ENCODE assay signal across 8 mouse cellular contexts in the genomic region with DNA sequence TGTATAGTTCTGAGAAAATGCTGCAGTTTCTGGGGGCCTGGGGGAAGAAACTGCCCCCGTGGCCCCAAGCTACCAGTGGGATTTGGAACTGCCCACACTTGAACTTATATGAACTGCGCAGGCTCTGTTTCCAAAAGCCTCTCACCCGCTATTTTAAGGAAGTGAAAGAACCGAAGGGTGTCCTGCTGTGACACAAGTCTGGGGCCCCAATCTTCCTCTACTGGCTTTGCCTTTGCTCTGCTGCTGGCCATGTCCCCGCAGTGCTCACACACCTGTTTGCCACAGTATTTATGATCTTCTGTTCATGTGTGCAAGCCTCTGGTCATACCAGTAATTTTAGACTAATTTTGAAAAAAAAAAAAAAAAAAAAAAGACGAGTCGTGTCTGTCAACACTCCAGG. TPM values are rescaled to one million over a fixed set of nuclear protein-coding genes. Genes with fewer than 3 reads are reported as not detected.
DNase-seq lines count a peak whose midpoint lies in the region; ATAC-seq lines count a peak whose summit lies in the region.

No protein-coding gene starts in this region.

- ATAC-seq in forebrain, embryonic 15.5 days (replicated peaks): no peak
- ATAC-seq in frontal cortex, adult (ENCODE audit: low TSS enrichment): no peak

- peaks cover 17% of the 10 kb centered on the region for H3K4me1 ChIP-seq in forebrain, embryonic 10.5 days
- peaks cover 13% of the 10 kb centered on the region for H3K4me1 ChIP-seq in forebrain, embryonic 15.5 days

- no peak for DNase-seq in forebrain, embryonic 10.5 days (ENCODE audit: extremely low spot score, low spot score)
- peak; percentile 16 for DNase-seq in brain, adult 2 months (ENCODE audit: low read depth, low spot score)
- peak; percentile 14 to 31 for DNase-seq in heart, postnatal 36 days
- peak; percentile 28 for DNase-seq in lung, postnatal 25 days (ENCODE audit: low spot score)
- peak; percentile 46 to 68 for DNase-seq in spleen, postnatal 4 days (ENCODE audit: low spot score in 2 of 2)
- no peak for DNase-seq in left cerebral cortex, postnatal 10 days (ENCODE audit: extremely low spot score in 1 of 2, low spot score in 2 of 2)

- H3K27me3 ChIP-seq in forebrain, embryonic 10.5 days (ENCODE audit: poor library complexity, severe bottlenecking): peaks cover 11% of the 10 kb centered on the region
- H3K27me3 ChIP-seq in forebrain, embryonic 15.5 days: peaks cover 3% of the 10 kb centered on the region; the same call in 1 of the 2 replicates

- peak overlapping the region; percentile 69 for H3K4me3 ChIP-seq in forebrain, embryonic 10.5 days
- H3K4me3 ChIP-seq in forebrain, embryonic 15.5 days: no peak overlapping the region

- H3K36me3 ChIP-seq in forebrain, embryonic 10.5 days (replicated peaks): no peaks in the 10 kb centered on the region
- no peaks in the 10 kb centered on the region for H3K36me3 ChIP-seq in forebrain, embryonic 15.5 days

- no peak overlapping the region for H3K4me2 ChIP-seq in forebrain, embryonic 15.5 days (replicated peaks)

- H3K9me3 ChIP-seq in forebrain, embryonic 10.5 days: no peaks in the 10 kb centered on the region
- H3K9me3 ChIP-seq in forebrain, embryonic 15.5 days: no peaks in the 10 kb centered on the region

- H3K27ac ChIP-seq in forebrain, embryonic 10.5 days: no peak overlapping the region
- H3K27ac ChIP-seq in forebrain, embryonic 15.5 days (replicated peaks): no peak overlapping the region

- H3K9ac ChIP-seq in forebrain, embryonic 15.5 days (replicated peaks): no peak overlapping the region

- intact Hi-C loops in heart, postnatal 36 days (cut with DNase I): no loop called here
- intact Hi-C loops in left cerebral cortex, postnatal 10 days (cut with DNase I): no loop called here

- 32% methylated on average over 7 of the region's 7 CpGs for WGBS in forebrain, embryonic 10.5 days
- 30% methylated on average over 7 of the region's 7 CpGs for WGBS in forebrain, embryonic 15.5 days

RNA-seq across cellular contexts. Expression of a gene that starts 1.1 kb away (rescaled TPM):
- 8.7 and 9.3 TPM in 2 replicates for polyA plus RNA-seq in forebrain, embryonic 10.5 days (2016; fragmentation: Nextera tagmentation; extraction: Ambion mirVana)
- 1.3 and 1.6 TPM in 2 replicates for polyA plus RNA-seq in forebrain, embryonic 15.5 days (2015; fragmentation: Nextera tagmentation; extraction: Ambion mirVana)
- total RNA-seq in heart, postnatal 36 days (2021): 10 to 100 TPM; 23.2 to 24.6 TPM
- 1 to 10 TPM; 3.5 to 3.9 TPM for total RNA-seq in left cerebral cortex, postnatal 10 days (2021)

RNA-seq across cellular contexts. Expression of a gene that starts 26.7 kb away (rescaled TPM):
- 6.3 and 6.5 TPM in 2 replicates for polyA plus RNA-seq in forebrain, embryonic 10.5 days (2016; fragmentation: Nextera tagmentation; extraction: Ambion mirVana)
- polyA plus RNA-seq in forebrain, embryonic 15.5 days (2015; fragmentation: Nextera tagmentation; extraction: Ambion mirVana): 2.2 and 2.7 TPM in 2 replicates
- total RNA-seq in heart, postnatal 36 days (2021): 1 to 10 TPM; 5.1 to 6.2 TPM
- 1 to 10 TPM; 5.5 to 5.6 TPM for total RNA-seq in left cerebral cortex, postnatal 10 days (2021)

RNA-seq across cellular contexts. Expression of a gene that starts 31.1 kb away (rescaled TPM):
- polyA plus RNA-seq in forebrain, embryonic 10.5 days (2016; fragmentation: Nextera tagmentation; extraction: Ambion mirVana): not detected in 2 replicates
- not detected in 2 replicates for polyA plus RNA-seq in forebrain, embryonic 15.5 days (2015; fragmentation: Nextera tagmentation; extraction: Ambion mirVana)
- total RNA-seq in heart, postnatal 36 days (2021): not detected
- total RNA-seq in left cerebral cortex, postnatal 10 days (2021): not detected

Comparison
In these comparisons a context has a peak if more than half of its experiments do, and no peak if none do; other contexts are left out.
1. DNase-seq: peak in brain, adult 2 months (single experiment), heart, postnatal 36 days (2 of 2), lung, postnatal 25 days (single experiment) and spleen, postnatal 4 days (2 of 2); none in forebrain, embryonic 10.5 days (single experiment) and left cerebral cortex, postnatal 10 days (0 of 2).
2. RNA of a gene that starts 1.1 kb away (total RNA-seq): 23.2 to 24.6 TPM in heart, postnatal 36 days; 3.5 to 3.9 TPM in left cerebral cortex, postnatal 10 days; every median in the first group is over 4 times any median in the second.